Mouse (Mus musculus) c-Kit-positive CD71-positive TER-119-positive erythroid progenitor cells, embryonic 14.5 days (primary cell): Measurements from ENCODE around the gene Cnga3.
A peak's percentile ranks its signal among the peaks of the same experiment; 100 is the strongest.

ENCODE experiments used
- DNase-seq: peaks from one replicate; pipeline ENCODE4 v3.0.0-alpha.2; 2013; ENCODE audit warnings: low spot score

Gene Cnga3

GRCm38 (mm10) chr1:37287748-37288147 lies 73.5 kb downstream of the Cnga3 start:
- no peak for DNase-seq

- no peak for DNase-seq
Measured at GRCm38 (mm10) chr1:37288181-37288935, 74.1 kb downstream of the Cnga3 start.

GRCm38 (mm10) chr1:37288941-37289340 lies 74.7 kb downstream of the Cnga3 start:
- no peak for DNase-seq

DNA sequence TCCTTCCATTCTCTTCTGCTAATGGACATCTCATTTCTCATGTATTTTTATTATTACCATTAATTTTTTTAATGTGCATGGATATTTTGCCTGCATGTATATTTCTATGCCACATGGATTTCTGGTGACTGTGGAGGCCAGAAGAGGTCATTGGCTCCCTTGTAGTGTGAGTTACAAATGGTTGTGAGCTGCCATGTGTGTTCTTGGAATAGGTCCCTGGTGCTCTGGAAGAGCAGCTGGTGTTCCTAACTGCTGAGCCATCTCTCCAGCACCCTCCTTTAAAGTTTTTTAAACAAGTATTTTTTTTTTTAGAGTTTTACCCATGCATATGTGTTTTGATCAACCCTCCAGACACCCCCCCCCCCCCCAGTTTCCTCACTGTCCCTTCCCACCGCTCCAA lies 82.2 kb downstream of the Cnga3 start:
- no peak for DNase-seq

- no peak for DNase-seq
Measured at GRCm38 (mm10) chr1:37298904-37299303, 84.7 kb downstream of the Cnga3 start.

DNA sequence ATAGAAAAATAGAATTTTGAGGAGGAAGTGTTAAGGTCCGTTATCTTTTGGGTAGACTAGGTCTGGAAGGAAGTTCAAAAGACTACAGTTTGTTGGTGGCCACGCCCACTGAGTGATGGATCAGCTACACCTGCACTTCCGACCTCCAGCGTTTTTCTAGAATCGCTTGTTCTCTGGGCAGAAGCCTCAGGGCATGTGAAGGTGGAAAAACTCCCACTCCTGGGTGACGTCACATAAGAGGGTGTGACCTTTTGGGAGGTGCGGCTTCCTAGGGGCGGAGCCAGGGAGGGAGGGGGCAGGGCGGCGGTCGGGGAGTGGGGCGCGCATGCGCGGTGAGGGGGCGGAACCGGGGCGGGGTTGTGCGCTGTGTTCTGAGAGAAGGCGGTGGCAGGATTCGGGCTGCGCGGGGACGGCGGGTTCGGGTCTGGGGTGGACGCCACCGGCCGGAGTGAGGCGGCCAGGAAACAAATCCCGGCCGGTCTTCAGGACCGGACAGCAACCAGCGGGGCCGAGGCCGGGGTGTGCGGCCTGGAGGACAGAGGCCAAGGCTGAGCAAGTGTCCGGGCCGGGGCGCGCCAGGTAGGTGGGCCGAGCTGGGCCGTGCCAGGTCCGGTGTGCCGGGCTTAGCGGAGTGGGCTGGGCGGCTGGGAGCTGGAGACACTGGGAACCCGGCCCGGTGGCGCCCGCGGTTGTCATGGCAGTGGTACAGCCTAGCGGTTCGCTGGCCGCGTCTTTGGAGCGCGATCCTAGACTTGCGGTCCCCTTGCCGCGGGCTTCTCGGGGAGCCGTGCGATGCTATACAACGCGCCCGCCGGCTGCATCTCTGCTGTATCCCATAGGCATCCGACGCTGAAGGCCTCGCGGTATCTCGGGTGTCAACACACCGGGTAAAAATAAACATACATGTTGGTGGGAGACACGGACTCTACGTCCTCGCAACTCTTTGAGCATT lies 85.6 kb downstream of the Cnga3 start, which contains the start of gene Inpp4a:
Gene Inpp4a (plus strand): TSS at position 326 of the 952 bp plus-strand sequence.
- DNase-seq, result peak; percentile 92

- DNase-seq, result no peak
Measured at GRCm38 (mm10) chr1:37300650-37301049, 86.4 kb downstream of the Cnga3 start.

- no peak for DNase-seq
Measured at GRCm38 (mm10) chr1:37302801-37303200, 88.6 kb downstream of the Cnga3 start.

- no peak for DNase-seq
Measured at GRCm38 (mm10) chr1:37305691-37306287, 91.6 kb downstream of the Cnga3 start.

DNA sequence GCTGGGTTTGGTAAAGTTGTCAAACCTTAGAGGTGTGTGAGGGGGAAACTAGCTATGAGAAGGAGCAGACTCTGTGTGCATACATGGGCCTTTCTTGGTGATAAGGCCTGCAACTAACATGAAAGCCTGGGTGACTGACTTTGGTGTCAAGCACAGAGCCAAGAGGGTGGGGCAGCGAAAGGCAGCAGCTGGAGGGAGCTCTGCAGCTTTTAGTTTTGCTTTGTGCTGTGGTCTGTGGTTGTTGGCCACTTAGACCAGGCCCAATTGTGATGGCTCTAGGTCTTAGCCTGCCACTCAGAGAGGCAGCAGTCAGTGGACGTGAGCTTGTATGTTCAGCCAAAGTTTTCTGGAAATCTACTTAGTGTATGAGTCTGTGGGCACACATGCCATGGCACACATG lies 93.4 kb downstream of the Cnga3 start:
- DNase-seq, result no peak

- DNase-seq, result no peak
Measured at GRCm38 (mm10) chr1:37308021-37308742, 93.9 kb downstream of the Cnga3 start.

GRCm38 (mm10) chr1:37308743-37309100 lies 94.5 kb downstream of the Cnga3 start:
- no peak for DNase-seq

- DNase-seq, result no peak
Measured at GRCm38 (mm10) chr1:37309939-37310515, 95.8 kb downstream of the Cnga3 start.
